Mouse (Mus musculus) layer of hippocampus, postnatal 10 days (tissue): ENCODE data around the gene Endog. TPM values are rescaled to one million over a fixed set of nuclear protein-coding genes. Genes with fewer than 3 reads are reported as not detected.
A peak's percentile ranks its signal among the peaks of the same experiment; 100 is the strongest.
"Not testable (repeated sequence)": the region's sequence is repeated elsewhere in the genome, so short reads cannot be mapped to it uniquely, and the experiment has no call there.

Experiments
- DNase-seq, 2 experiments: peaks; one replicate each; pipeline ENCODE4 v3.0.0; 2021; ENCODE audit warnings: low spot score in 2 of 2
- total RNA-seq, 2 experiments: library from RNA; stranded (reverse); gene quantifications; 2 replicates each; pipeline ENCODE4 v1.2.3; 2021

Gene Endog
- total RNA-seq, 2 experiments from 2014 or later = 23.4 to 24.6 TPM

DNA sequence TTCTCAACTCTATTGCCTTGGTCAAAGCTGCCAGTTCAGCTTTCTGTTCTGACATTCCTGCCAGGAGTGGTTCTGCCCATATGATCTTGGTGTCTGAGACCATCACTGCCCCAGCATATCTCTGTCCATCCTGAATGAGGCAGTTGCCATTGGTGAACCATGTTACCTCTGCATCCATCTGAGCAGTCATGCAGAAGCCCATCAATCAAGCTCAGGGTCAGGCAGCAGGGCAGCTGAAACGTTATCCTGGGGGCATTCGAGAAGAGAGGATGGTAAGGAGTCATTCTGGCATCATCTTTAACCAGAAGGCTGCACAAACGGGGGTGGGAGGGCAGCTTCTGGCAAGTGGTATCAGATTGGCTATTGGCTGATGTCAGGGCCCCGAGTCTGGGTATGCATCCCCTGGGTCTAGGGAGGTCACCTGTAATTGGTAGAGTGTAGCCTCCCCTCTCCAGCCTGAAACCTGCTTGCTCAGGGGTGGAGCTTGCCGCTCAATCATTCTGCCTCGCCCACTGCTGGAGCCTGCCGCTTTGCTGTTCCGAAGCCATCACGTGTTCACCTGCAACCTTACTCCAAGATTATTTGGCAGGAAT is 6.9 kb upstream of the Endog start:
- DNase-seq = no peak

- DNase-seq = no peak
Measured at GRCm38 (mm10) chr2:30166677-30167076, 4.6 kb upstream of the Endog start.

DNA sequence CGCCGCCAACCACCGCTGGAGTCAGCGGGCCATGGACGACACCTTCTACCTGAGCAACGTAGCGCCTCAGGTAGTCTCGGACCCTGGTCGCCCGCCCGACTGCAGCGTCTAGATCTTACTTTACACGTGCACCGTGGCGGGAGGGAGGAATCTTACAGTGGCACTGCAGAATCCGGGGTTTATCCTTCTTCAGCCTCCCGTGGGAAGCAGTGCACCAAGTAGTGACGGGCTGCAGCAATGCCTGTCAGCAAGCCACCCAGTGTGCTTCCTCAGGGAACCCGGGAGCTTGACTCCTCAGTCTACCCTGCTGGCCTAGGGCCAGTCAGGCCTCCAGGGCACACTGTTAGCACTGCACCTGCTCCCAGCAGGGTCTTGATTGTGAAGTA is 697 bp downstream of the Endog start:
- no peak for DNase-seq

DNA sequence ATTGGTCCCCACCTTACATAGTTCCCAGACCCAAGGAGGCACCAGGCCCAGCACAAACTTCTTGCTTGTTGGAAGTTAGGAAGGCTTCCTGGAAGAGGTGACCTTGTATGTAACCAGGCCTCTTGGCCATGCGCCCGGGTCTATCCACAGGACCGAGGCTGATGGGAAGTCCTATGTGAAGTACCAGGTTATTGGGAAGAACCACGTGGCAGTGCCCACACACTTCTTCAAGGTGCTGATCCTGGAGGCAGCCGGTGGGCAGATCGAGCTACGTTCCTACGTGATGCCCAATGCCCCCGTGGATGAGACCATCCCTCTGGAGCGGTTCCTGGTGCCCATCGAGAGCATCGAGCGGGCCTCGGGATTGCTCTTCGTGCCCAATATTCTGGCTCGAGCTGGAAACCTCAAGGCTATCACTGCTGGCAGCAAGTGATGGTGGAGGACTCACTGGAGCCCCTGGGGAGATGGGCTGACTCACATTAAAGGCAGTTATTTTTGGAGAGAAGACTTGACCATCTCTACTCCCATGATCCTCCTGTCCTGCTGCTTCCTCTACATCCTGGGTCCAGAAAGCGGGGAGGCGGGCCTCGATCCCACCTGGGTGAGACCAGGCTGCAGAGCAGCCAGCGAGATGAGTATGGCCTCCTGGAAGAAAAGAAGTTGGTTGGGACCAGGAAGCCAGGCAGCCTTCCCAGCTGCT is 2.4 kb downstream of the Endog start:
- no peak for DNase-seq

- no peak for DNase-seq
Measured at GRCm38 (mm10) chr2:30175897-30176296, 4.6 kb downstream of the Endog start.

GRCm38 (mm10) chr2:30176561-30176960 is 5.3 kb downstream of the Endog start:
- no peak for DNase-seq

- peak; percentile 94 to 97 for DNase-seq
Measured at GRCm38 (mm10) chr2:30177700-30178675, 6.7 kb downstream of the Endog start, which contains the start of gene Spout1. TSS of gene Spout1 (minus strand) at chr2:30178459.

DNA sequence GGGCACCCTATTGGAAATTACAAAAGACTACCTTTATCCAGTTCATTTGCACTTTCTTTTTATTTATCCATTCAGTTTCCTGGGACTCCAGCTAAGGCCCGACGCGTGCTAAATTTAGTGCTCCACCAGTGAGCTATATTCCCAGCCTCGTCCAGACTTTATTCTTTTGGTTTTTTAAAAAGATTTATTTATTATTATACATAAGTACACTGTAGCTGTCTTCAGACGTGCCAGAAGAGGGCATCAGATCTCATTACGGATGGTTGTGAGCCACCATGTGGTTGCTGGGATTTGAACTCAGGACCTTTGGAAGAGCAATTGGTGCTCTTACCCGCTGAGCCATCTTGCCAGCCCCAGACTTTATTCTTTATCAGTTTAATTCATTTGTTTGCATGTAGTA is 7.4 kb downstream of the Endog start:
- not testable (repeated sequence) for DNase-seq

DNA sequence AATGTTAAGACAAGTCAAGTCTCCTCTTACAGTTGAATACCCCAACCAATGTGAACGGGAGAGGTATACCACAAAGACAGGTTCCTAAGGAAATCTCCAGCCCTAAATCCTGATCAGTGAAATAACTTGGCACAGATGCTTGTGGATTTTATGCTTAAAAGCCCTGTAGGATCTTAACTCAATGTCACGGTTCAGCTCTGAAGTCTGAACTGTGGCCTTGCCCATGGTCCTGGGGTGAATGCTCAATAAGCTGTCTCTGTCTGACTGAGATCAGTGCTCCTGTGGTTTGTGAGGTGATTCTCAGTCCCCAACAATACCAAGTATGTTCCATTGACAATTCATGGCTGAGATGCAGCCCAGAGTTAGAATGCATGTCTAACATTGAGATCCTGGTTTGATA is 11.1 kb downstream of the Endog start:
- DNase-seq = no peak

DNA sequence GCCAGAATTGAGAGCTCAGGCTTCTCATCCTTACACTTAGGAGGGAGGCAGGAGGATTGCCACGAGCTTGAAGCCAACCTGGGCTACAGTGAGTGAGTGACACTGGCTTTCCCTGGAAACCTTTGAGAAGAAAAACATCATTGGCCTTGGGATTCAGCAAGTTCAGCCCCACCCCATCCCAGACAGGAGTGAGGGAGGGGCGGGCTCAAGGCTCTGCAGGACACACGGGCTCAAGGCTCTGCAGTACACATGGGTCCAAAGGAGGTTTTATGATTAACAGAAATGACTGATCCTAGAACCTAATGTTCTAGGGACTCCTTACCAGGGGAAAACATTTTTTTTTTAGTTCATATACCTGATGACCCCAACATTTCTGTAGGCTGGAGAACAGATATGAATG is 12.4 kb downstream of the Endog start:
- no peak for DNase-seq

GRCm38 (mm10) chr2:30185276-30185675 is 14.0 kb downstream of the Endog start:
- no peak for DNase-seq

DNA sequence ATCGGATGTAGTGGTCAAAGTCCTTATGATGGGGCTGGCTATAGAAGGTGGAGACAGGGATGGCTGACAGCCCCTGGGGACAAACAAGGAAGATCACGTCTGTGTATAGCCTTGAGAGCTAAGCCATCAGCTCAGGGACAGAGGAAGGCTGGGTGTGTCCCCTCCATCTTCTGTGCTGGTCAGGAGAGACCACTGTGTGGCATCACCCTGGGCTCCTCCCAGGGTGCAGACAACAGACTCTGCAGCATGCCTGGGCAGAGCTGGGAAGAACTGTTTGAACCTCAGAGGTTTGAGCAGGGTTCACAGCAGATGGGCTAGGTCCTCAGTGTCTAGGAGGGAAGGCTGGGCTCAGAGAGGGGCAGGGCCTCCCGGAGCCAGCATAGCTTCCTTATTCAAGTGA is 14.4 kb downstream of the Endog start:
- no peak for DNase-seq

DNA sequence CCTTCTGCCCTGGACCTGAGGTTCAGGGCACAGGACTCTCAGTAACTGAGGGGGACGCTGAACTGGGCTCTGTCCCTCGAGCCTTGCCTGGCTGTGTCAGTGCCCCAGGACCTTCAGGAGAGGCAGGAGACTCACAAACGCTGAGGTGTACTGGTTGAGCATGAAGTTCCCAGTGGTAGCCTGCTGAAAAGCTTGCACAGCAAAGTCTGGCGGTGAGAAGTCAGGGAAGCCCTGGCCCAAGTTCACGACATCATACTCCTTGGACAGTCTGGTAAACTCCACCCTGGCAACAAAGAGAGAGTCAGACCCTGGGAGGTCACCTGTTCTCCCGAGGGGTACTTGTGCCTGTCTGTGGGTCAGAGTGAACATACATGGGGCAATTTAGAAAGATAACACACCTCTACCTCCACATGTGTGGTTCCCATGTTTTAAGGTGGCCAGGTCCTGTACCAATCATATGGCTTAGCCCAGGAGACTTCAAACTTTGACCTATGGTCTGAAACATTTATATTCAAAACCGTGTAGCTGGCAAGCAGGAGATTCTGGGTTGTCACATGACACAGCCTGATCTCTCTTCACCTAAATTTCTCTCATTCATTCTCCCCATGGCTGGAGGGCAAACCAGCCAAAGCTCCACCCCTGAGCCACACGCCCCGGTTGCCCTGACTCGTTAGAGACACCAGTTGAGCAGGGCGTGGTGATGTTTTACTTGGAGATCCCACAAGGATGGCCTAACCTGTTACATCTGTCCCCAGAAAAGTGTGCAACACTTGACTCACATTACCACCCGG is 20.7 kb downstream of the Endog start:
- no peak for DNase-seq

GRCm38 (mm10) chr2:30194656-30195055 is 23.4 kb downstream of the Endog start:
- no peak for DNase-seq

DNA sequence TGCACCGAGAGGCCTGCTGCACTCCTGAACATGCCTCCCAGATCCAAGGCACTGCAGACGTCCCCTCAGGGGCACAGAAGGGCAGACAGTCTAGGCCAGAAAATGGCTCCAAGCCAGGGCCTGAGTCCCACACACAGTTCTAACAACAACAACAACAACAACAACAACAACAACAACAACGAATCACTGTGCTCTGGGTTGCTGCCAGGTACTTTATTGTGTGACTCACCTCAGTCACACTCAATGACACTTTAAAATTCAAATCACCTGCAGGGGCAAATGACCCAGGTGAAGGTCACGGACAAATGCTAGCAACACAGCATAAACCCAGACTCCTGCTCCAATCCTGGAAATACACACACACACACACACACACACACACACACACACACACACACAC is 26.7 kb downstream of the Endog start:
- DNase-seq = no peak

DNA sequence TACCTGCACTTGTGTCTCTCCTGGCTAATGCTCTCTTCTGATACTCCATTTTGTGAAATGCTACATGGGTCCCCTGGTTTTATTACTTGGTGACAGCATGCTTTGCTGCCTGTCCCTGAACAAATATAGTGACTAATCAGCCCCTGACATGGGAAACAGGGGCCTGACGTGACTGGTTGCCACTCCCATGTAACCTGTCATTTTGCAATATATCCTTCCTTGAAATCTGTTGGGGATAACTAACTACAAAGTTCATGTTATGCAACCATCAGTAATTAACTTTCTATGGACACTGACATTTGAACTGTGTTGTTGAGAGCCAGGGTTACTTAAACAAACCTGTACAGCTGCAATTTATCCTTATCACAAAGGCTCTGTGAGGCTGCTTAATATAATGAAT is 28.7 kb downstream of the Endog start:
- DNase-seq = no peak

- no peak for DNase-seq
Measured at GRCm38 (mm10) chr2:30200388-30200925, 29.2 kb downstream of the Endog start.

GRCm38 (mm10) chr2:30203439-30203838 is 32.1 kb downstream of the Endog start:
- DNase-seq = peak in 1 of 2 experiments; percentile 31

- DNase-seq = no peak
Measured at GRCm38 (mm10) chr2:30205255-30205628, 33.9 kb downstream of the Endog start.

DNA sequence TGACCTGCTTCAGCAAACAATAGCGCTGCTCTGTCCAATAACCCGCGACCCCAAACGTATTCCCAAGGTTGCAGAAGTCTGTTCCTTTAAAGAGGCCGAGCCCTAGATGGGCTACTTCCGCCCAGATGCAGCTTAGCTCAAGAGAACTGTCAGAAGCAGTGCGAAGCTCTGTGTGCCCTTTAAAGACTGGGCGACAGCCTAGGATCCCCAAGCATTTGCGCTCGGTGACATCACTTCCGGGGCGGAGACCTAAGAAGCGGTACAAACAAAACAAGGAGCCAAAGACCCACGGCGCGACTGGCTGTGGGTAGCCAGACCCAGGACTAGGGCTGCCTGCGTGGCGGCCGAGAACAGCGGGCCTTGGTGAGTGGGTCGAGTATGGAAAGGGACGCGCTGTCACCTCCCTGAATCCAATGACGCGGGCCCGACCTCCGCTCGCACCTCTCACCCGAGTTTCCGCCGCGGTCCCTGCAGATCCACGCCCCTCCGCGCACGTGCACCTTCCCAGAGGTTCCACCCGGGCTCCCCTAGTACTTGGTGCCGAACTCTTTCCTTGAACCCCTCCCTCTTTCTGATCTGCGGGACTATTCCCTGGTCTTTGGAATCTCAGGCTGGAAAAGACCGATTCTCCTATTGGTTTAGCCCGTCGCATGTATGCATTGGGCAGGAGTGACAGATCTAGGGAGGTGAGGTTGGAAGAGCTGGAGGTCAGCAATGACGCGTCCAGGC is 34.5 kb downstream of the Endog start, which contains the start of gene Kyat1:
Kyat1 (minus strand) TSS at position 219 of the 729 bp plus-strand sequence.
- DNase-seq = peak; percentile 89 to 90
